Mouse (Mus musculus) stomach, embryonic 16.5 days (tissue): ENCODE measurements around the gene Hrh1. TPM values are rescaled to one million over a fixed set of nuclear protein-coding genes. Genes with fewer than 3 reads are reported as not detected.
"Not testable (repeated sequence)": the region's sequence is repeated elsewhere in the genome, so short reads cannot be mapped to it uniquely, and the experiment has no call there.

Experiments used
- ATAC-seq: fragments of 200-750 bp; cut with Nextera tagmentation; 2 replicates; pipeline ENCODE4 v1.8.0; 2017; ENCODE audit warnings: moderate number of reproducible peaks, moderate TSS enrichment; ENCODE audit not compliant: insufficient read depth, low FRiP score
- H3K27ac ChIP-seq: fragments of 300-500 bp; sonication (generic); 2 replicates; pipeline ENCODE4 v1.5.1; 2014; ENCODE audit warnings: low read length
- H3K27me3 ChIP-seq: fragments of 300-500 bp; sonication (generic); 2 replicates; pipeline ENCODE4 v1.6.1; 2014; ENCODE audit warnings: low read length, control low read depth, mixed read lengths; ENCODE audit not compliant: control insufficient read depth, insufficient read depth
- H3K36me3 ChIP-seq: fragments of 300-500 bp; sonication (generic); 2 replicates; pipeline ENCODE4 v1.6.1; 2014; ENCODE audit warnings: low read length; ENCODE audit not compliant: control insufficient read depth, insufficient read depth
- H3K4me1 ChIP-seq: fragments of 300-500 bp; sonication (generic); 2 replicates; pipeline ENCODE4 v1.6.1; 2014; ENCODE audit warnings: low read length, control low read depth, mixed read lengths; ENCODE audit not compliant: control insufficient read depth, insufficient read depth
- H3K4me2 ChIP-seq: fragments of 300-500 bp; sonication (generic); 2 replicates; pipeline ENCODE4 v1.6.1; 2014; ENCODE audit warnings: low read depth, low read length, mixed read lengths
- H3K4me3 ChIP-seq: fragments of 300-500 bp; sonication (generic); replicated peaks from 2 replicates; pipeline ENCODE4 v1.5.1; 2014; ENCODE audit warnings: mild to moderate bottlenecking, low read length
- H3K9ac ChIP-seq: fragments of 300-500 bp; sonication (generic); 2 replicates; pipeline ENCODE4 v1.6.1; 2014; ENCODE audit warnings: low read length
- H3K9me3 ChIP-seq: fragments of 300-500 bp; sonication (generic); replicated peaks from 2 replicates; pipeline ENCODE4 v1.6.1; 2016; ENCODE audit warnings: low read length, control low read depth; ENCODE audit not compliant: control insufficient read depth
- WGBS: fragments of 180-500 bp; shearing (Covaris S2); extraction: QIAGEN DNeasy Blood & Tissue Kit; methylation state at CpG from one replicate; pipeline ENCODE4 v1.1.7; 2014; 5-methylcytosine and 5-hydroxymethylcytosine counted together
- polyA plus RNA-seq: library from polyadenylated mRNA; unstranded; fragments of >200 nt; fragmentation: Nextera tagmentation; extraction: Ambion mirVana; gene quantifications from 2 replicates; pipeline ENCODE4 v1.2.1, GENCODE M21; 2015

Hrh1 gene
- polyA plus RNA-seq, 1 experiment from 2014 or later, result 0.19 TPM

DNA sequence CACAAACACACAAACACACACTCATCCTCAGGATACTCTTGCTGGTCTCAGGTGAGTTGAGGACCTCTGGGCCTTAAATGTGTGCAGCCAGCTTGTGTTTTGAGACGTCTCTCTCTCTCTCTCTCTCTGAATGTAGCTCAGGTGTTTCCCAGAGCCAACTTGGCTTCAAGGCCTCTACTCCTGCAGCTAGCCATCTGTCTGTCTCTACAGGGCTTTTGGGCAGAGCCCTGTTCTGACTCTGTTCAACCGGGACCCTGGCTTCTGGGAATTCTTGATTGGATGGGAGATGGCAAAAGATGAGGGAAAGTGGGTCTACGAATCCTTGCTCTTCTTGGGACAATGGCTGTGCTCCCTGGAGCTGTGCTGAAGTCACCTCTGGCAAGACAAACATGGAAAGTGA, 91.6 kb downstream of the Hrh1 start:
- no peak for ATAC-seq
- no peaks in the 10 kb centered on the region for H3K27me3 ChIP-seq
- H3K4me2 ChIP-seq, result no peak overlapping the region
- H3K27ac ChIP-seq, result no peak overlapping the region
- no peaks in the 10 kb centered on the region for H3K36me3 ChIP-seq
- no peak overlapping the region for H3K9ac ChIP-seq
- H3K9me3 ChIP-seq, result no peaks in the 10 kb centered on the region
- H3K4me1 ChIP-seq, result no peaks in the 10 kb centered on the region
- H3K4me3 ChIP-seq, result no peak overlapping the region
- WGBS, result 79% methylated on average over 3 of the region's 3 CpGs

DNA sequence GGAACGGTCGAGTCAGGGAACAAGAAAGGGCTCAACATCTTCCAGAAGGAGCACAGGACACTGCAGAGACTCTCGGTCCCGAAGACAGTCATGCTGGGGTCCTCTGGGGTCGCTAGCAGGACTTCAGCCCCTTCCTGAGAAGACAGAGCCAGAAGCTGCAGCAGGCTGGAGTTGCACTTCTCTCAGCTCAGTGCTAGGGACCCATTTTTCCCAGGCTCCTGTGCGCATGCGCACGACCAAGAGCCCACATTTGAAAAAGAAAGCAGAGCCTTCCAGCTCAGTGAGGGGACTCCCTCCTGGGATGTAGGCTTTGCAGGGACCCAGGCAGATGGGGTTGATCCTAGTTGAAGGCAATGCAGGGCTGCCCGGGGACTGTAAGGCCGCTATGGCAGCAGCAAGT, 94.9 kb downstream of the Hrh1 start:
- 60% methylated on average over 10 of the region's 10 CpGs for WGBS

DNA sequence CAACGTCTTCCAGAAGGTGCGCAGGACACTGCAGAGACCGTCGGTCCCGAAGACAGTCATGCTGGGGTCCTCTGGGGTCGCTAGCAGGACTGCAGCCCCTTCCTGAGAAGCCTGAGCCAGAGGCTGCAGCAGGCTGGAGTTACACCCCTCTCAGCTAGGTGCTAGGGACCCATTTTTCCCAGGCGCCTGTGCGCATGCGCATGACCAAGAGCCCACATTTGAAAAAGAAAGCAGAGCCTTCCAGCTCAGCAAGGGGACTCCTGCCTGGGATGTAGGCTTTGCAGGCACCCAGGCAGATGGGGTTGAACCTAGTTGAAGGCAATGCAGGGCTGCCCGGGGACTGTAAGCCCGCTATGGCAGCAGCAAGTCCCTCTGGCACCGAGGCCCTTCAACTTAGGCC, 97.3 kb downstream of the Hrh1 start:
- not testable (repeated sequence) for H3K9me3 ChIP-seq, H3K36me3 ChIP-seq, H3K27ac ChIP-seq, H3K4me2 ChIP-seq, H3K4me1 ChIP-seq, H3K9ac ChIP-seq, ATAC-seq, H3K27me3 ChIP-seq, H3K4me3 ChIP-seq
- WGBS, result 24% methylated on average over 11 of the region's 12 CpGs

More for the DNA sequence above, 94.9 kb downstream of the Hrh1 start:
- H3K36me3 ChIP-seq, H3K27ac ChIP-seq, H3K4me2 ChIP-seq, H3K9ac ChIP-seq, H3K4me3 ChIP-seq, H3K27me3 ChIP-seq, H3K9me3 ChIP-seq, H3K4me1 ChIP-seq, ATAC-seq: not testable (repeated sequence)

DNA sequence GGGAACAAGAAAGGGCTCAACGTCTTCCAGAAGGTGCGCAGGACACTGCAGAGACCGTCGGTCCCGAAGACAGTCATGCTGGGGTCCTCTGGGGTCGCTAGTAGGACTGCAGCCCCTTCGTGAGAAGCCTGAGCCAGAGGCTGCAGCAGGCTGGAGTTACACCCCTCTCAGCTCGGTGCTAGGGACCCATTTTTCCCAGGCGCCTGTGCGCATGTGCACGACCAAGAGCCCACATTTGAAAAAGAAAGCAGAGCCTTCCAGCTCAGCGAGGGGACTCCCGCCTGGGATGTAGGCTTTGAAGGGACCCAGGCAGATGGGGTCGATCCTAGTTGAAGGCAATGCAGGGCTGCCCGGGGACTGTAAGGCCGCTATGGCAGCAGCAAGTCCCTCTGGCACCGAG, 116.3 kb downstream of the Hrh1 start:
- not testable (repeated sequence) for H3K4me2 ChIP-seq, H3K27me3 ChIP-seq, H3K9me3 ChIP-seq, H3K36me3 ChIP-seq, H3K9ac ChIP-seq, ATAC-seq, H3K4me1 ChIP-seq, H3K4me3 ChIP-seq, H3K27ac ChIP-seq
- 15% methylated on average over 15 of the region's 17 CpGs for WGBS

DNA sequence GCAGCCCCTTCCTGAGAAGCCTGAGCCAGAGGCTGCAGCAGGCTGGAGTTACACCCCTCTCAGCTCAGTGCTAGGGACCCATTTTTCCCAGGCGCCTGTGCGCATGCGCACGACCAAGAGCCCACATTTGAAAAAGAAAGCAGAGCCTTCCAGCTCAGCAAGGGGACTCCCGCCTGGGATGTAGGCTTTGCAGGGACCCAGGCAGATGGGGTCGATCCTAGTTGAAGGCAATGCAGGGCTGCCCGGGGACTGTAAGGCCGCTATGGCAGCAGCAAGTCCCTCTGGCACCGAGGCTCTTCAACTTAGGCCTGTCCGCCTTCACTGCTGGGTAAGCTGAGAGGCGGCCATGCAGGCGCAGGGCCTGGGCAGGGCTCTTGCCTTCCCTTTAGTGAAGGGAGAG, 131.0 kb downstream of the Hrh1 start:
- H3K4me1 ChIP-seq, H3K9me3 ChIP-seq, H3K4me2 ChIP-seq, ATAC-seq, H3K4me3 ChIP-seq, H3K27me3 ChIP-seq, H3K9ac ChIP-seq, H3K36me3 ChIP-seq, H3K27ac ChIP-seq: not testable (repeated sequence)
- no CpG with 5 or more reads among the region's 12 CpGs for WGBS

Other genes starting within 250 kb of the Hrh1 start
- gene Slc6a1, start 115.3 kb upstream of the Hrh1 start, polyA plus RNA-seq, result 0.26 TPM in 1 of 2 replicates, not detected in the other
- gene Atg7, start 245.2 kb downstream of the Hrh1 start, polyA plus RNA-seq, result 21.9 and 22.4 TPM in 2 replicates